Mouse (Mus musculus) heart, embryonic 10.5 days (tissue): ENCODE results near the gene Pdp2. TPM values are rescaled to one million over a fixed set of nuclear protein-coding genes. Genes with fewer than 3 reads are reported as not detected.

Experiments
- DNase-seq: peaks from one replicate; pipeline ENCODE4 v3.0.0-alpha.2; 2017; ENCODE audit warnings: low spot score
- H3K27ac ChIP-seq: fragments of 300-500 bp; sonication (generic); 2 replicates; pipeline ENCODE4 v1.5.1; 2016; ENCODE audit warnings: mild to moderate bottlenecking
- H3K27me3 ChIP-seq: fragments of 300-500 bp; sonication (generic); 2 replicates; pipeline ENCODE4 v1.6.1; 2016; ENCODE audit warnings: mild to moderate bottlenecking; ENCODE audit not compliant: poor library complexity, insufficient read depth, severe bottlenecking
- H3K36me3 ChIP-seq: fragments of 300-500 bp; sonication (generic); 2 replicates; pipeline ENCODE4 v1.6.1; 2016; ENCODE audit warnings: mild to moderate bottlenecking, moderate library complexity
- H3K4me1 ChIP-seq: fragments of 300-500 bp; sonication (generic); 2 replicates; pipeline ENCODE4 v1.6.1; 2016; ENCODE audit warnings: mild to moderate bottlenecking
- H3K4me3 ChIP-seq: fragments of 300-500 bp; sonication (generic); 2 replicates; pipeline ENCODE4 v1.5.1; 2016; ENCODE audit warnings: mild to moderate bottlenecking, moderate library complexity
- H3K9me3 ChIP-seq: fragments of 300-500 bp; sonication (generic); 2 replicates; pipeline ENCODE4 v1.6.1; 2016; ENCODE audit warnings: mild to moderate bottlenecking, moderate library complexity
- WGBS: fragments of 180-500 bp; shearing (Covaris S2); methylation state at CpG from one replicate; pipeline ENCODE4 v1.1.7; 2016; 5-methylcytosine and 5-hydroxymethylcytosine counted together
- polyA plus RNA-seq: library from polyadenylated mRNA; unstranded; fragments of >200 nt; fragmentation: Nextera tagmentation; extraction: Ambion mirVana; gene quantifications from 2 replicates; pipeline ENCODE4 v1.2.1, GENCODE M21; 2016

Pdp2 gene
- polyA plus RNA-seq, 1 experiment from 2014 or later: 10.9 TPM

DNA sequence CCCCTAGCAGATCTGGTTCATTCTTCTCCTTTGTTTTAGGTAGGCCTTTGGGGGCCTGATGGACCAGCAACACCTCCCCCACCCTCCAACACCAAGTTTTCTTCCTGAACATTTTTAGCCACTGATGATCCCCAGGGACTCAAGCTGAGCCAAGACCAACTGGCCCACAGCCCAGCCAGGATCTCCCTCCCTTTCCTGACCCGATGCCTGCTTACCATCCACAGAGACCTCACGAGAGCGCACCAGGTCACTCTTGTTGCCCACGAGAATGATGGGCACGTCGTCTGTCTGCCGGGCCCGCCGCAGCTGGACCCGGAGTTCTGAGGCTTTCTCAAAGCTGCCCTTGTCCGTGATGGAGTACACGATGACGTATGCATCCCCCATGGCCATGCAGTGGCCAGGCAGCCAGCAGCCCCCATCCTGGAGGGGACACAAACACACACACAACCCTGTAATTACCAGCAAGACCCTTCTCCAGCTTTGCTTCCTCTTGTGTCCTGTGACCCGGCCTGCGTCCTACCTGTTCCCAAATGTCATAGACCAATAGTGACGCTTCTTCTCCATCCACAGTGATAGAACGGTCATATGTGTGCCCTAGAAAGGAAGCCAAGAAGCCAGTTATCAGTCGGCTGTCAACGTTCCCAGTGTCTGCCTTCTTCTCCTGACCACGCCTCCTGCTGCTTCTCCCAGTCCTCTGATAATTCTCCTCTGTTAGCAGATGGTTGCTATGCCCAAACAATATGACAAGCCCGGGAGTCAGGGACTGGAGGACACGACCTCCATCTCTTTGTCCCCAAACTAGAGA, 38.3 kb downstream of the Pdp2 start:
- peak overlapping the region; percentile 79 for H3K4me3 ChIP-seq
- peaks cover 63% of the 10 kb centered on the region for H3K4me1 ChIP-seq
- peak overlapping the region; percentile 93 for H3K27ac ChIP-seq
- peaks cover 20% of the 10 kb centered on the region; the same call in 1 of the 2 replicates for H3K27me3 ChIP-seq
- WGBS: 47% methylated on average over 22 of the region's 22 CpGs
- DNase-seq: no peak
- H3K9me3 ChIP-seq: no peaks in the 10 kb centered on the region
- H3K36me3 ChIP-seq: peaks cover 30% of the 10 kb centered on the region

DNA sequence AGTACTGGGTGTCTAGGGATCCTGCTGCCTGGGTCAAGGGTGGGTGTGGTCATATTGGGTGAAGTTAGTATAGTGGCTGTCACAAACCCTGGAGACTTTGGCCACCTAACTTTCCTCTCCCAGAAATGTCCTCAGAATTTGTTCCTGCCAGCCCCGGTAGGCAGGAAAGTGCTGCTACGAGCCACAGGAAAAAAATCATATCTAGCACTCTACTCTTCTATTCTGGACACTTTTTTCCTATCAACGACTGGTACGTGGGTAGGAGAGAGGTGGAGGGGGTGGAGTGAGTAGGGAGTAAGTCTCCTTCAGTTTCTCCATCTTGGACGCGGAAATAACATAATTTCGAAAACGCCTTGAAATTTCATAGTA, 38.8 kb downstream of the Pdp2 start:
- H3K27me3 ChIP-seq: peaks cover 20% of the 10 kb centered on the region; the same call in 1 of the 2 replicates
- no peaks in the 10 kb centered on the region for H3K9me3 ChIP-seq
- DNase-seq: no peak
- peak overlapping the region; percentile 93 for H3K27ac ChIP-seq
- 16% methylated on average over 8 of the region's 8 CpGs for WGBS
- H3K4me3 ChIP-seq: peak overlapping the region; percentile 79
- peaks cover 36% of the 10 kb centered on the region for H3K36me3 ChIP-seq
- peaks cover 58% of the 10 kb centered on the region for H3K4me1 ChIP-seq

DNA sequence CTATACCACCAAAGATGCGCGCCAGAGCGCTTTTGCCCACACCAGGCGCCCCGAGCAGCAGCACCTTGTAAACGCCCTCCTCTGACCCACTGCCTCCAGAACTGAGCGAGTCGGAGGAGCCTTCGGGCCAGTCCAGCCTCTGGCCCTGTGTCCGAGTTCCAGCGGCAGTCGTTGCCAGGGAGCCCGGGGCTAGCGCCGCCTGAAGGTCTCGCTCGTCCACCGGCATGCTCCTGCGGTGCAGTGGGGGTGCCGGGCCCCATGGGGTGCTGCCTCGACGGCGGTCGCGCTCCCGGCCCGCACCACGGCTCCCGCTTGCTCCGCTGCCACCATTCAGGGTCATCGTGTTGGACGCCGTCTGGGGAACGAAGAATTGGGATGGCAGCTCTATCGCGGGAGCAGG, 39.3 kb downstream of the Pdp2 start:
- WGBS: 2% methylated on average over 36 of the region's 36 CpGs
- Histone ChIP-seq H3K27me3 (peaks cover 20% of the 10 kb centered on the region; the same call in 1 of the 2 replicates), H3K4me3 (peak overlapping the region; percentile 79), H3K9me3 (no peaks in the 10 kb centered on the region), H3K4me1 (peaks cover 54% of the 10 kb centered on the region), H3K36me3 (peaks cover 40% of the 10 kb centered on the region), H3K27ac (peak overlapping the region; percentile 93)
- no peak for DNase-seq

DNA sequence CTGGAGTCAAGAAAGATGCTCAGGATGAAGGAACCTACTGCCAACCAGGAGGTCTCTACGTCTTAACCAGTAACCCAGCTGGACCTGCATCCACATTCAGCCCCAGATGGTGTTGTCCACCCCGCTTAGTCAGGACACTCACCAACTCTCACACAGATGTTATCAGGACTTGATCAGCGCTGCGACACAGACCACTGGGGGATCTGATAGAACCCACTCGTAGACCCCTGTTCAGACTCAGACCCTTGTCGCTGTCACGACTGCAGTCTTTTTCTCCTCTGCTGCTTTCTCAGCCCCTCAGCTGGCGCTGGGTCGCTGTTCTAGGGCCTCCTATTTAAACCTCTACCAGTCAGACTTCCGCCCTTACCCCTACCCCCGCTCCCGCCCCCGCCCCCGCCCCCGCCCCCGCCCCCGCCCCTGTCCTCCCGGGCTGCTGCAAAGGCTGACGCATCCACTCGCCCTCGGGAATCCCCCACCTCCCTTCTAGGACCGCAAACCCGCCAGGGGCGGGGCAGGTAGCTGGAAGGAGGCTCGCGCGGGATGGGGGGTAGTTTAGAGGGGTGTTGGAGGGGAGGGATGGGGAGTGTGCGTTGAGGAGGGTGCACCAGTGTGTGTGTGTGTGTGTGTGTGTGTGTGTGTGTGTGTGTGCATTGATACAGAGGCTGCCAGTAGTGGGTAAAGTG, 39.9 kb downstream of the Pdp2 start, which contains the start of gene Rrad:
Gene Rrad, minus strand, starts transcription at position 347 of the 683 bp plus-strand sequence.
- H3K4me3 ChIP-seq: peak within 1 kb of the TSS; percentile 79
- H3K9me3 ChIP-seq: no peaks in the 10 kb centered on the region
- peaks cover 20% of the 10 kb centered on the region; the same call in 1 of the 2 replicates for H3K27me3 ChIP-seq
- H3K4me1 ChIP-seq: peaks cover 54% of the 10 kb centered on the region
- H3K36me3 ChIP-seq: peaks cover 46% of the 10 kb centered on the region
- DNase-seq: peak; percentile 83
- 1% methylated on average over 20 of the region's 28 CpGs for WGBS
- H3K27ac ChIP-seq: peak within 1 kb of the TSS; percentile 93

DNA sequence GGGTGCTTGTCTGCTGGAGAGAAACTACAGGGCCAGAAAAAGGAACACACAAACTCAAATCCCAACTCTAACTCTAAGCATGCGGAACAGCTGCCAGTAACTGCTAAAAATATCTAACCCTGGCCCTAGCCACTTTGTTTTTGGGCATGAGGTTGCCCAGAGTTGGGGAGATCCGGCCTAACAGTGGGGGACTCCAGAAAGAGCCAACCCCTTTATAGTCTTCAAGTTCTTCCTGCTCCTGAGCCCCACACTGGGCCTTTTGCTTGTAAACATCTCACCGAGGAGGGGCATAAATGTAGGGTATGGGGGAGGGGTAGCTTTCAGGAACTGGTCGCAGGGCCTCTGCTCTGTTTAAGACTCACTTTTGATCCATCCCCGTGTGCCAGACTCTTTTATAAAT, 40.7 kb downstream of the Pdp2 start:
- no peak for DNase-seq
- Histone ChIP-seq H3K27ac (peak overlapping the region; percentile 93), H3K36me3 (peaks cover 47% of the 10 kb centered on the region), H3K4me1 (peaks cover 54% of the 10 kb centered on the region), H3K9me3 (no peaks in the 10 kb centered on the region), H3K4me3 (peak overlapping the region; percentile 79), H3K27me3 (peaks cover 20% of the 10 kb centered on the region; the same call in 1 of the 2 replicates)
- WGBS: 19% methylated on average over 5 of the region's 5 CpGs

DNA sequence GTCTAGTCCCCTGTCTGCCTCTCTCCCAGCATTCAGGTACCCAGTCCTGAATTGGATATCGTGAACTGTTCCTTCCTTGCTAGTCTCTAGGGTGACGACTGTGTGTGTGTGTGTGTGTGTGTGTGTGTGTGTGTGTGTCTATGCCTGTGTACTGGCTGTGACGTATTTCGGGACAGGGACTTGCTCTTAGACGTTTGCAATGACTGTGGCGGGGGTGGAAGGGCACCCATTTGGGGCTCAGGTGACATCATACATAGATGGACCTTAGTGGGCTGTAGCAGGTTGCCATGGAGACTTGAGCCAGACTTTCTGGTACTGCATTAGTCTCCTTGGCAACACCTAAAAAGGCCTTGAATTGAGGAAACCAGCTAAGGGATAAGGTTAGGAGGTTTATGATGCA, 41.2 kb downstream of the Pdp2 start:
- H3K9me3 ChIP-seq: no peaks in the 10 kb centered on the region
- peaks cover 20% of the 10 kb centered on the region; the same call in 1 of the 2 replicates for H3K27me3 ChIP-seq
- H3K36me3 ChIP-seq: peaks cover 50% of the 10 kb centered on the region
- peak overlapping the region; percentile 79 for H3K4me3 ChIP-seq
- no peak for DNase-seq
- peak overlapping the region; percentile 93 for H3K27ac ChIP-seq
- 62% methylated on average over 6 of the region's 6 CpGs for WGBS
- peaks cover 51% of the 10 kb centered on the region for H3K4me1 ChIP-seq

DNA sequence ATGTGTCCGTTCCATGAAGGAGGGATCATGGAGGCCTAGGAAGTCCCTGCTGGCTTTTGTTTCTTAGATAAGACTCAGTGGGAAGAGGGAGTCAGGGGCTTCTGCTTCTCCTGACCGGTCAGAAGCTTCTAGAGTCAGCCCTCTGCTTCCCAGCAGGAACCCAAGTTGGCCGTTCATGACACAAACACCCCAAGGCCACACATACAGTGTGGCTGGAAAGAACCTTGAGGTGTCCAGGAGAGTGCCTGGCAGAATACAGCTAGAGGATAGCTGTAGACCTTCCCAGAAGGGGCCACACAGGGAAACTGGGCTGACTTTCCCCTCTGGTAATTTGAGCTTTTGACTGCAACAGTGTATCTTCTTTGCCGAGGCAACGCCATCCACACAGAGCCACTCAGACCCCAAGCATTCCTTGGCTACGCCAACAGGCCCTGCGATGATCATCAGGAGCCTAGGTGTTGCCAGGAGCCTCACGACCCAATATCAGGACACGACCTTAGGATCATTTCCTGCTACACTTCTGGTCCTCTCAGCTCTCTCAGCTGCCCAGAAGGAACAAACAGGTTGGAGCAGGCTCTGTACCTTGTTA, 42.0 kb downstream of the Pdp2 start:
- Histone ChIP-seq H3K4me3 (0 out of 2 replicates have a peak overlapping the region, but pooled peaks have one; percentile 5), H3K27me3 (peaks cover 20% of the 10 kb centered on the region; the same call in 1 of the 2 replicates), H3K36me3 (peaks cover 51% of the 10 kb centered on the region), H3K27ac (peak overlapping the region; percentile 75), H3K9me3 (no peaks in the 10 kb centered on the region), H3K4me1 (peaks cover 44% of the 10 kb centered on the region)
- DNase-seq: no peak
- WGBS: 37% methylated on average over 9 of the region's 9 CpGs

DNA sequence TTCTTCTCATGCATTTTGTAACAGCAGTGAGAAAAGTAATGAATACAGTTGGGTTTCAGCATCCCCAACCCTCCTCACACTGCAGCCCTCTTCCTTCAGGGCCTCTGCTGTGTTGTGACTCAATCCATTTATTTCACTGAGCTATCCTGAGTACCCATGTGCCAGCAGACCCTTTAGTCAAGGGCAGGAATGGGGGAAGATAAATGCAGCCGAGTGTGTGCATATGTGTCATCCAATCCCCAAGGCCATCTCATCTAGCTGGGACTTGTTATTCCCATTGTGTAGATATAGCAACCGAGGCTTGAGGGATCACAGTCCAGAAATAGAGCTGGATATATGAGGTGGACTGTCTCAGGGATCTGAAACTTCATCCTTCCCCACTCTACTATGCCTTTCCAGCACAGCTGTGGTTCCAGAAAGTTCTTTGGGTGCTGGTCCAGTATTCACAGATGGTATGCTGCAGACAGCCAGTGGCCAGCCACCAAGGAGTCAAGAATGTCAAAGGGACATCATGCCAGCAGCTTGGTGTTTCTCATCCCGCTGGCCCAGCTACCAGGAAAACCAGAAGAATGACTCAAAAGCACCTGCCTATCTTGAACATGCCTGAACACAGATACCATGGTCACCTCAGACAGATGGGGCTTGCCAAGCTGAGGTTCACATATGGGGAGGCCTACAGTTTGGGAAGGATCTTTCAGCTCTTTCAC, 43.9 kb downstream of the Pdp2 start:
- Histone ChIP-seq H3K4me3 (no peak overlapping the region), H3K36me3 (peaks cover 51% of the 10 kb centered on the region)
- 88% methylated on average over 3 of the region's 3 CpGs for WGBS

DNA sequence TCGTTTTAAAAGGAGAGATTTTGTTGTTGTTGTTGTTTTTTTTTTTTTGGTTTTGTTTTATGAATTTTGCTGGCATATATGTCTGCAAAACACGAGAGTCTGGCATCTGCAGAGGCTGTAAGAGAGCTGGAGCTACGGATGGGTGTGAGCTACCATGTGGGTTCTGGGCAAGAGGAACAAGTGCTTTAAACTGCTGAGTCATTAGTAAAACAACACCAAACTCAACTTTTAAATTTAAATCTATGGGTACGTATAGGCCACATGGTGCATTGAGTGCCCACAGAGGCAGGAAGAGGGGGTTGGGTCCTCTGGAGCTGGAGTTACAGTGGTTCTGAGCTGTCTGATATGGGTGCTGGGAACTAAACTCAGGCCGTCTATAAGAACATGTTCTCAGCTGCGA, 46.8 kb downstream of the Pdp2 start:
- DNase-seq: no peak
- H3K36me3 ChIP-seq: peaks cover 51% of the 10 kb centered on the region
- no peaks in the 10 kb centered on the region for H3K9me3 ChIP-seq
- no peak overlapping the region for H3K4me3 ChIP-seq
- no peak overlapping the region for H3K27ac ChIP-seq
- peaks cover 29% of the 10 kb centered on the region for H3K4me1 ChIP-seq
- H3K27me3 ChIP-seq: no peaks in the 10 kb centered on the region
- WGBS: 86% methylated on average over 6 of the region's 6 CpGs

More for the DNA sequence above, 43.9 kb downstream of the Pdp2 start:
- Histone ChIP-seq H3K9me3 (no peaks in the 10 kb centered on the region), H3K4me1 (peaks cover 34% of the 10 kb centered on the region), H3K27me3 (peaks cover 11% of the 10 kb centered on the region; the same call in 1 of the 2 replicates), H3K27ac (no peak overlapping the region)
- peak; percentile 68 for DNase-seq

DNA sequence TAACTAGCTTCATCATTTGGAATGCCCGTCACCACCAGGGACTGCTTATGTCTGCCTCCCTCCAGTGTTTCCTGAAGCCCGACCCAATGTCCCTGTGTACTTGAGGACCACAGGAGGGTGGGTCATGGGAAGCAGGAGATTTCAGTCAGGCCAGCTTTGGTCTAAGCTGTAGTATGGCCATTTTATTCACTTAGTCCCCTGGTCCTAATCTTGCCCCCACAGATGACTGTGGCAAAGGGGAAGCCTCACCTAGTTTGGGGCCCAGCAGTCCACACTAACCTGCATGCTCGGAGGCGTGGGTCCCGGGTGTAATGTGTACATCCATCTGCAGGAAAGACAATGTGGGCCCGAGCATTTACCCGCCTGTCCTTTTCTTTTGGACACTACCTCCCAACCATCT, 49.0 kb downstream of the Pdp2 start:
- no peaks in the 10 kb centered on the region for H3K9me3 ChIP-seq

DNA sequence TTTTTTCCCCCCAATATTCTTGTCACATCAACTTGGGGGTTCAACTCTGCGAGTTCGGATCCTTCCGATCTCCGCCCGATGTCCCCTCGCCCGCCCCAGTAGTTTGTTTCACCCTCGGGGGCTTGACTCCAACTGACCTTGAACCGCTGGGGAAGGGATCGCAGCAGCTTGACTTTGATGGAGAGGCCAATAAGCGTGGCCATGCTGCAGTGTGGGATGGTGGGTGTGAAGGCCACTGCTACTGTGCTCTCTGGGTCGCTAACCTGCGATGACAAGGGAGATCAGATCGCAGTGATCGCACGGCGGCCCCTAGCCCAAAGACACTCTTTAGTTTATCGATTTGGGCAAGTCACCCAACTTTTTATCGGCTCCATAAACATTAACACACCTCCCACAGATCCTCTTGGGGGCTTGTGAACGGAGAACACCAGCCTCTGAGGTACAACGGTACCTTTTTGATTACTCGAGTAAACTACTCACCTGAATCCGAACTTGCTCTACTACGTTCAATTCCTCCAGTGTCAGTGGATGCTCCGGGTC, 49.6 kb downstream of the Pdp2 start:
- Histone ChIP-seq H3K4me3 (peak overlapping the region; percentile 91), H3K27me3 (no peaks in the 10 kb centered on the region), H3K27ac (peak overlapping the region; percentile 89), H3K36me3 (peaks cover 35% of the 10 kb centered on the region), H3K4me1 (peaks cover 21% of the 10 kb centered on the region), H3K9me3 (no peaks in the 10 kb centered on the region)
- 9% methylated on average over 25 of the region's 25 CpGs for WGBS
- peak; percentile 76 for DNase-seq

More for the DNA sequence above, 49.0 kb downstream of the Pdp2 start:
- H3K4me1 ChIP-seq: peaks cover 21% of the 10 kb centered on the region
- H3K27me3 ChIP-seq: no peaks in the 10 kb centered on the region
- DNase-seq: peak; percentile 55
- WGBS: 88% methylated on average over 7 of the region's 7 CpGs
- H3K27ac ChIP-seq: peak overlapping the region; percentile 89
- peaks cover 41% of the 10 kb centered on the region for H3K36me3 ChIP-seq
- H3K4me3 ChIP-seq: peak overlapping the region; percentile 91
